Mouse (Mus musculus) adrenal gland, postnatal 14 days (tissue): ENCODE measurements around the gene Fam120b. TPM values are rescaled to one million over a fixed set of nuclear protein-coding genes. Genes with fewer than 3 reads are reported as not detected.

Source experiments
- DNase-seq: peaks from one replicate; pipeline ENCODE4 v3.0.0; 2021; ENCODE audit warnings: mixed read lengths
- long read RNA-seq, 2 experiments: library from polyadenylated mRNA; stranded (forward); transcript quantifications; one replicate each; pipeline ENCODE4 v2.0.0; 2021
- total RNA-seq: library from RNA; stranded (reverse); gene quantifications from 2 replicates; pipeline ENCODE4 v1.2.3, GENCODE M21; 2021

Gene Fam120b
- 17.3 and 18.4 TPM in 2 replicates for total RNA-seq
- long read RNA-seq, experiment 1, full-length matches to known transcripts, result 11 of 33 reads
- long read RNA-seq, experiment 1, partial matches to known transcripts, result 17 of 33 reads
- long read RNA-seq, experiment 1, other reads (novel, unspliced or antisense), result 5 of 33 reads
- long read RNA-seq, experiment 2, full-length matches to known transcripts, result 10 of 22 reads
- long read RNA-seq, experiment 2, partial matches to known transcripts, result 6 of 22 reads
- long read RNA-seq, experiment 2, other reads (novel, unspliced or antisense), result 6 of 22 reads

DNA sequence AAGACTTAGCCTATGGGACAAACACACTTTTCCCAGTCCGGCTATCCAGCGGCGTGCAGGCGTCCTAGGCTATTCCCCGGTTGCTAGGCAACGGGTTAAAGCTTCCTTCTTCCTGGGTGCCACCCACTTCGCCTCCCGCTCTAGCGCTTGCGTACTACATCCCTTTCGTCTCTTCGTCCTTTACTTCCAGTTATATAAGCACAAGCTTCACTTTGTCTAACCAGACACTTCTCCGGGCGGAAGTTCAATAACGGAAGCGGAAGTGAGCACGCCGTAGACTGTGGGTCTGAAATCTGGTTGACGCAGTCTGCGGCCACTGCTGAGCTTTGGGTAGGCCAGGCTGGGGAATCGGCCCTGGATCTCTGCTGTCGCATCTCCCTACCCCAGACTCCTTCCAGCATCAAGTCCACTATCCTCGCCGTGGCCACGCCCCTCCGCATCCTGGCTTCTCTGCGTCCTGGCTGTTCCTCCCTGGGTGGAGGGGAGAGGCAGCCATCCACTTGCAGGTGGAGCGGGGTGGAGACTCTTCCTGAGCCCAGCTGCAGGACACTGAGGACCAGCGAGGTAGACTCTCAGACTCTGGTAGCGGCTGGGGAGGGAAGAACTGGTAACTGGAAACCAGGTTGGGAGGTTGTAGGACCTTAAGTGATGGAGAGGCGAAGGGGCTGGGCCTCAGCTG, at the start of gene Fam120b:
TSS of gene Fam120b (plus strand) at position 206 of the 679 bp plus-strand sequence.
- peak; percentile 92 for DNase-seq

DNA sequence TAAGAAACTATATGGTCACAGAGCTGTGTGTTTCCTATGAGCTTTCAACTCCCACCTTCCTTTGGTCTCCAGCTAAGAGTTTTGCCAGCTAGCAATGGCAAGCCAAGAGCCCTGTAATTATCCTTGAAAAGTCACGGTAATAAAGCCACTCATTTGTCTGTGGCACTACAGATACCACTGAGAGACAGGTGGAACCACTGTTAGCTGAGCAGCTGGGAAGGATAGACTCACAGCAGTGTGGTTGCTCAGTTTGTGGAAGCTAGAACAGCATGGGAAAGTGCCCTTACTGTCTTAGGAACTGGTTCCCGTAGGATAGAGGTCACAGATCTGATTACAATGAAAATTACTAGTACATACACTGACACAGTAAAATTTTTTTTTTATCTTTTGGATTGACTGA, 45.9 kb upstream of the Fam120b start:
- no peak for DNase-seq

GRCm38 (mm10) chr17:15352869-15353610, 43.0 kb upstream of the Fam120b start:
- DNase-seq, result no peak

- DNase-seq, result no peak
Observed at GRCm38 (mm10) chr17:15354006-15354405, 42.0 kb upstream of the Fam120b start.

DNA sequence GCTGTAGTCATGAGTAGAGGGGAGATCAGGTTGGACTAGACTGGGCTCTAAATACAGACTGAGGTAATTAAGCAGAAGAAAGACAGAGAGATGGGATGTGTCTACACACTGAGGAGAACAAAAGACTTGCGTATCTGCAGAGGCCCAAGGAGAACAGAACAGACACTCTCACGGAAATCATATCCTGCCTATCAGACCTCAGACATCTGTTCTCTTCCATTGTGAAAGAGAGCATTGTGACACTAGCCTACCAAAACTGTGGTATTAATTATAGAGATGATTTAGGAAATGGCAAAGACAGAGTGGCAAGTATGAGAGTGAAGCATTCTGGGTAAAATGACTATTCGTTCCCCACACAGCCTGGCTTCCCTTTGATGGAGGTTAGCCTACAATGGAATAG, 40.9 kb upstream of the Fam120b start:
- DNase-seq, result no peak

DNA sequence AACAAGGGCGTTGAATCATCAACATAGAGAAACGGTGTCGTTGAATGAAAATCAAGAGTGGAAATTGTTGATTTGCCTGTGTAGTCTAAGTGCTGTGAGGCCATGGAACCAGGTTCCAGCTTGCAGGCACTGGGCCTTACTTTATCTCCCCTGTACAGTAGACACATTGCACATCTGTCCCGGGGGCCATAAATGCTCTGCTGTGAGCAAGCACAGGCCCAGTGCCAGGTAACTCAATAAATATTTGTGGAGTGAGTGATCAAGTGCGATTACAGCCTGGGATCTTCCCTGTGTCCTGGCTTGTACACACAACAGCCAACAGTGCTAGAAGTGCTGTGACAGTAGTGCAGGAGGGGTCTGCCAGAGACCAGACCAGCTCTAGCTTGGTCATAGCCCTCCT, 39.5 kb upstream of the Fam120b start:
- DNase-seq, result peak; percentile 23

DNA sequence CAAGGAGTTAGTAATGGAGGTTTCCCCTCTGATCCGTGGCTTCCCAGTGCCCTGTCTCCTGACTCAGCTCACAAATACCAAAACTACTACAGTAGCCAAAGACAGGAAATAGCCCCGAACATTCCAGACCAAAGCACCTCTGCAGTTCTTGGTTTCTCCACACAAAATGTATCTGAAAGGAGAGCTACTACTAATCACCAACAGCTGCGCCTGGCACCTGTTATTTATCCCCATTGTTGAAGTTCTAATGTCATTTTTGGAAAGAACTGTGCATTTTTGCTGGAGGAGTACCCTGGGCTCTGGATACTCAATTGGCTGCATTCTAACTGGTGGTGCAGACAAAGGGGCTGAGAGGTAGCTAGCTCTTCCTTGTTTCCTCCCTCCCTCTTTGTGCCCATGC, 38.9 kb upstream of the Fam120b start:
- DNase-seq, result no peak

GRCm38 (mm10) chr17:15363656-15364055, 32.3 kb upstream of the Fam120b start:
- no peak for DNase-seq

- DNase-seq, result peak; percentile 51
Observed at GRCm38 (mm10) chr17:15365650-15366049, 30.4 kb upstream of the Fam120b start.

DNA sequence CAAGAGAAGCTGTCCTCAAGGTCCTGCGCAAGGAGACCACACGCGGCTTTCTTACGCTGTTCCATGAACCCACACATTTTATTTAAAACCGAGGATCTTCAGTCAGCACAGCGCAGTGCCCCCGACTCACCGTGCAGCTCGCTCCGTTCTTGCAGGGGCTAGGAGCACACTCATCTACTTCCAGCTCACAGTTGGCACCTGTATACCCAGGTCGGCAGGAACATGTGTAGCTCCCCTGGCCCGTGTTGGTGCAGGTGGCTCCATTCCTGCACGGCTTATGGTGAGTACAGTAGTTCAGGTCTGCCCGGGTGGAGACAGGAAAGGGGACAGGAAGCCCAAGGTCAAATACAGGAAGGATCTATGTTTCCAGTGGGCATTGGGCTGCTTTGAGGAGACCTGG, 25.6 kb upstream of the Fam120b start:
- DNase-seq, result no peak

GRCm38 (mm10) chr17:15371967-15372835, 23.8 kb upstream of the Fam120b start:
- DNase-seq, result no peak

DNA sequence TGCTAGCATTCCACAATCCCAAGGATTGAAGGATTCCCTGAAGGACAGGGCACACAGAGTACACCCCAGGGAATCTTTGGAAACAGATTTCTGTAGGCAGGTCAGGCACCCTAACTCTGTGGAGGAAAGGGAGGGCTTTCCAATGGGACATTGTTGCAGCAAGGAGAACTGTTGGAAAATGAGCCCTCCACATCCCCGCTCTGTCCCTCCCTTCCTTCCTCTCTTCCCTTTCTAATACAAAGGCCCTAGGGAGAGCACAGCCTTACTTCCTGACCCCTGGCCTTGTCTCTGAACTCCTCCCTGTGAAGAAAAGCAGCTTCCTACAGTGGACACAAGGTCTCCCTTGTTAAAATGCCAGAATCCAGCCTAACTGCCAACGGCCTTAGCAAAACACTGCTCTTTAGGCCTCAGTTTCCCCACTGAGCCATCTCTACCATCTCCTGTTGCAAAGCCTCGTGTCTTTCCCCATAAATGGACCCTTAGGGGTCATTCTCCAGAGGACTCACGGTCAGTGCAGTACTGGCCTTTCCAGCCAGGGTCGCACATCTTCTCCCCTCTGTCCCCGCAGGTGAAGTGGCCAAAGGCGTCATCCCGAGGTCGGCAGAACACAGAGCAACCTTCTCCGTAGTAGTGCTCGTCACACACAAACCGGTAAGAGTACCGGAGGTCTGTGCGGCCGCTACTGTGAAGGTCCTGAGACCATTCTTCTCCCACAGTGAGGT, 22.9 kb upstream of the Fam120b start:
- no peak for DNase-seq

- DNase-seq, result no peak
Observed at GRCm38 (mm10) chr17:15374321-15375141, 21.5 kb upstream of the Fam120b start.

DNA sequence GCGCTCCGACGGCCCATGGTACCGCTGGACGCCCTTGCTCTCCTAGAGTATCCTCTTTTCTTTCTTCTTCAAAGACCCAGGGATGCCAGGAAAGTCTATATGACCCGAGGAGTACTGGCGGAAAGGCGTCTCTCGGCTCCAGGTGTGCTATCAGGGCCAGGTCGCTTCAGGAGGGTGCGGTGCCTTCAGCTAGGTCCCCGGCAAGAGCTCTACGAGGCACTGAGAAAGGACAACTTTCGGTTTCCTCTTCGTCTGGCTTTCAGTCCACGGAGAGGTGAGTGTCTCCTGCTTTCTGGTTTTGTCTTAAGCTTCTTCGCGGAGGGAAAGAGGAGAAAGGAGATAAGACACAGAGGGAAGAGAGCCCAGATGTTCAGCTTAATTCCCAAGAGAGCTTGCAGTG, 20.8 kb upstream of the Fam120b start:
- no peak for DNase-seq

DNA sequence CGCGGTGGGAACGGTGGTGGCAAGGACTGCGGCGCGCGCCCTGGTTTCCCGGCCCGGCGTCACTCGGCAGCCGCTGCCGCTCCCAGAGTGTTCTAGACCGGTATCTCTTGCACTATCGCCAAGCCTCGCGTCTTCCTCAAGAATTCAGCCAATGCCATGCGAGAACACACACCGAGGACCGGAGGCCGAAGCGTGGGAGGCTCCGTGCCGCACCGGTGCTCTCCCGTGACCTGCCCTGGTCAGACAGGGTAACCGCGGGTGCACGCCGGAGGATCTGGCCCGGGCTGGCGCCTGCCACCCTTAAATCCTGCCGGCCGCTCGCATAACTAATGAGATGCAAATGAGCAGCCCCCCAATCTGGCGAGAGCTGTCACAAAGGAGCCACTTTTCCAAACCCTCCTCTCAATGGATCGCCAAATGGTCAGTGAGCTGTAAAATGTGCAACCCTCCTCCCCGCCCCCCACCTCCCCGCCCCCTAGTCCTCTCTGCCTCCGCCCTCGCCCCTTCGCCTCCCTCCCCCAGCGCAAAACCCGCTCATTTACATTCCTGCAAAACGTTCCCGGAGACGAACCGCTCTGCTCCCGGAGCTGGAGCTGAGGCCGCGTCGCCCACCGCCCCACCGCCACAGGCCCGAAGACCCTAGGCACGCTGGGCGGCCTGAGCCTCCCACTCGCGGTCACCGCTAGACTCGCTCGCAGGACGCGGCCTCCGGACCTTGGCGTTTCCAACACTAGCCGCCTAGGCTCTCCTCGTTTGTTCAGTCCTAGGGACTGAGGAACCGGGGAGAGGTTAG, 20.1 kb upstream of the Fam120b start:
- DNase-seq, result peak; percentile 65

DNA sequence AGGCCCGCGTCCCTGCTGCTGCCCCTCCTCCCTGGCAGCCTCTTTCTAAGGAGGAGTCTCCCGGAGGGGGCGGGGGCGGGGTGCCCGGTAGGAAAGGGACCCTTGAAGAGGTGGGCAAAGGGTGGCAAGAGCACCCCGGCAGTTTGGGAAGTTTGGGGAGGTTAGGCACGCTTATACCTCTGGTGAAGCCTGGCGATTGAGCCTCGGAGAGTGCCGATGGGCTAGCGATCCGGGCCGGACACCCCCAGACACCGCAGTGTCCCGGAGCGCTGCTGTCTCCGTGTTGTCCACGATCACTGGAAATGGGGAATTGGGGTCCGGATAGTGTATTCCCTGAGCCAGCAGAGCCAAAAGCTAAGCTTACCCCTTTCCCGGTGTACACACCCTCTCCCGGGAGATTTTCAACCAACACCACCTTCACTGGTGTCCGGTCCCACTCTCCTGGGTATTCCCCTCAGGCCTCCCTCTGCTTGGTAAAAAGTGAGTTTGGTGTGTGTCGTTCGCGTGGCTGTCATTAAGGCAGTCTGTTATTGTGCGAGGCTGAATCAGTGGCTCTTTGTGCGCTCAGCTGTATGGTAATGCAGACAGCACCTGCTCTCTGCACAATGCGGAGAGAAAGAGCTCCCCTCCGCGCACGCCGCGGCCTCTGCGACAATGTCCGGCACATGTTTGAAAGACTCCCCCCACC, 19.4 kb upstream of the Fam120b start, which contains the start of gene Dll1:
TSS of gene Dll1 (minus strand) at position 379 of the 688 bp plus-strand sequence.
- DNase-seq, result peak; percentile 47

DNA sequence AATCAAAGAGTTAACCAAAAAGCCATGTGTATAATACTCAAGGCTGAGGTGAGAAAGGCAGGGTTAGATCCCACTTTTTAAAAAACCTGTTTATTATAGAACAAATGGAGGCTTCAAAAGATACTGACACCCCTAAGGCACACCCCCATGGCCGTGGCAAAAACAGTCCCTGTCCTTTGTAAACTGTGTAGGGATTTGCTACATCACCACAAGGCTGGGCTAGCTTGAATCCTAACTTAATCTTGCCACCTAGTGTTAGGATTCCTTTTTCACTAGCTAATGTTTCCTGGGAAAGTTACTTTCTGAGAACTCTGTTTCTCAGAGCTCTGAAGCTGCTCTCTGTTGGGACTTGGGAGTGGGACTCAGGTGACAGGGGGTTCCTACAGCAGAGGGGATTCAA, 18.1 kb upstream of the Fam120b start:
- DNase-seq, result peak; percentile 66

GRCm38 (mm10) chr17:15378413-15379109, 17.4 kb upstream of the Fam120b start:
- DNase-seq, result no peak
